Mouse (Mus musculus) stomach, postnatal 0 days (tissue): ENCODE results near the gene Aqp1. TPM values are rescaled to one million over a fixed set of nuclear protein-coding genes. Genes with fewer than 3 reads are reported as not detected.

Source experiments
- ATAC-seq: fragments of 200-750 bp; cut with Nextera tagmentation; 2 replicates; pipeline ENCODE4 v1.8.0; 2017; ENCODE audit not compliant: low FRiP score, low TSS enrichment
- DNase-seq: peaks from one replicate; pipeline ENCODE4 v3.0.0-alpha.2; 2016; ENCODE audit warnings: low spot score
- H3K27ac ChIP-seq: fragments of 300-500 bp; sonication (generic); replicated peaks from 2 replicates; pipeline ENCODE4 v1.5.1; 2014; ENCODE audit warnings: mild to moderate bottlenecking, control low read depth
- H3K27me3 ChIP-seq: fragments of 300-500 bp; sonication (generic); 2 replicates; pipeline ENCODE4 v1.6.1; 2014; ENCODE audit warnings: low read length; ENCODE audit not compliant: control insufficient read depth, insufficient read depth
- H3K36me3 ChIP-seq: fragments of 300-500 bp; sonication (generic); 2 replicates; pipeline ENCODE4 v1.6.1; 2014; ENCODE audit warnings: low read length, mixed read lengths; ENCODE audit not compliant: control insufficient read depth, insufficient read depth
- H3K4me1 ChIP-seq: fragments of 300-500 bp; sonication (generic); replicated peaks from 2 replicates; pipeline ENCODE4 v1.6.1; 2014; ENCODE audit warnings: antibody characterized with exemption; ENCODE audit not compliant: control insufficient read depth, insufficient read depth
- H3K4me2 ChIP-seq: fragments of 300-500 bp; sonication (generic); replicated peaks from 2 replicates; pipeline ENCODE4 v1.6.1; 2014; ENCODE audit warnings: low read depth, mild to moderate bottlenecking, control low read depth, moderate library complexity
- H3K4me3 ChIP-seq: fragments of 300-500 bp; sonication (generic); 2 replicates; pipeline ENCODE4 v1.5.1; 2014; ENCODE audit warnings: low read depth, low read length, control low read depth
- H3K9ac ChIP-seq: fragments of 300-500 bp; sonication (generic); 2 replicates; pipeline ENCODE4 v1.6.1; 2014; ENCODE audit warnings: mild to moderate bottlenecking, low read length, control low read depth, mixed read lengths
- H3K9me3 ChIP-seq: fragments of 300-500 bp; sonication (generic); 2 replicates; pipeline ENCODE4 v1.6.1; 2016; ENCODE audit warnings: low read length; ENCODE audit not compliant: control insufficient read depth
- CTCF ChIP-seq: IDR thresholded peaks from 2 replicates; pipeline ENCODE4 v1.5.1; 2016; ENCODE audit warnings: antibody characterized with exemption, low read depth, mild to moderate bottlenecking, moderate library complexity
- EP300 ChIP-seq: optimal IDR thresholded peaks from 2 replicates; pipeline ENCODE3; 2016; ENCODE audit warnings: antibody characterized with exemption
- WGBS: fragments of 180-500 bp; shearing (Covaris S2); extraction: QIAGEN DNeasy Blood & Tissue Kit; methylation state at CpG from one replicate; pipeline ENCODE4 v1.1.7; 2014; 5-methylcytosine and 5-hydroxymethylcytosine counted together
- polyA plus RNA-seq: library from polyadenylated mRNA; unstranded; fragments of >200 nt; fragmentation: Nextera tagmentation; extraction: Ambion mirVana; gene quantifications from 2 replicates; pipeline ENCODE4 v1.2.1, GENCODE M21; 2015

The Aqp1 gene
- polyA plus RNA-seq, 1 experiment from 2014 or later: 16.2 TPM

DNA sequence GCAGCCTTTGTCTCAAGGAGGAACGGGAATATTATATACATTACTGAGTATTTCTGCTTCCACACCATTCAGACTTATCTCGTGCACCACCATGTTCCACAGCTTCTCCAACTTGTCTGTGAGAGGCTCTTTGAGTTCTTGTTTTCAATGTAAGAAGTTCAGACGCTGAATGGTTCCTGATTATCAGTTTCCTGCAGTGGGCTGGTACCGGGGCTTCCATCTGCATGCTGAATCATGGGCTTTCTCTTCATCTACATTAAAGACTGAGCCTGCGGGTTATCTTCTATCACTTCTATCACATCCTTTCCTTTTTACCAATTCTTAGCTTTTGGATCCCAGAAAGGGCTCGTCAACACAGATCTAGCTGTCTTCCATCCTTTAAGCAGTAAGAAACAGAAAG lies 34.6 kb downstream of the Aqp1 start:
- WGBS: 88% methylated on average over 6 of the region's 6 CpGs
- no peak overlapping the region for H3K4me3 ChIP-seq
- no peak for ATAC-seq

DNA sequence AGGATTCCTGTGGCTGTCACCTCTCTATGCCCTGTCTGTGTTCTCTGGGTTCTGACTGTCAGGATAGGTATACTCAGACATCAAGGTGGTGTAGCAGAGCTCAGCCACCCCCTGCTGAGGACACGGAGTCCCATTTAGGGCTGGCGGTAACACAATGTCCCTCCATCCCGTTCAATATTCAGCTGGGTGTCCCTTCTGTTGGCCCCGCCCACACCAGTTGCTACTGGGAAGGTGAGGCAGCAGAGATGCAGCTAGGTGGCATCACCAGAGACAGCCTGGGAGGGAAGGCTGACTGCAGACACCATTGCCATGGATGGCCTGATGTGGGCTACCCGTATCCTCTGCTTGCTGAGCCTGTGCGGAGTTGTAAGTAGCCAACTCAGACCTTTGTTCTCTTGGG lies 39.8 kb downstream of the Aqp1 start, which contains the start of gene Ghrhr:
Gene Ghrhr (plus strand): TSS at position 220 of the 400 bp plus-strand sequence.
- Histone ChIP-seq H3K4me3 (no peak within 1 kb of the TSS), H3K36me3 (no peaks in the 10 kb centered on the region), H3K9me3 (no peaks in the 10 kb centered on the region), H3K27ac (no peak within 1 kb of the TSS), H3K4me1 (no peaks in the 10 kb centered on the region), H3K4me2 (no peak within 1 kb of the TSS), H3K9ac (no peak within 1 kb of the TSS), H3K27me3 (no peaks in the 10 kb centered on the region)
- TF ChIP-seq EP300 (no peak), CTCF (no peak)
- DNase-seq: no peak
- ATAC-seq: no peak
- WGBS: 82% methylated on average over 6 of the region's 6 CpGs

More for the DNA sequence above, 34.6 kb downstream of the Aqp1 start:
- no peaks in the 10 kb centered on the region for H3K4me1 ChIP-seq
- H3K9me3 ChIP-seq: no peaks in the 10 kb centered on the region; the same call in 1 of the 2 replicates
- no peak overlapping the region for H3K27ac ChIP-seq
- no peaks in the 10 kb centered on the region for H3K27me3 ChIP-seq
- no peaks in the 10 kb centered on the region for H3K36me3 ChIP-seq
- no peak overlapping the region for H3K9ac ChIP-seq
- no peak overlapping the region for H3K4me2 ChIP-seq
- no peak for DNase-seq
- TF ChIP-seq EP300 (no peak), CTCF (no peak)

GRCm38 (mm10) chr6:55376511-55376910 lies 40.3 kb downstream of the Aqp1 start:
- H3K9ac ChIP-seq: no peak overlapping the region
- H3K36me3 ChIP-seq: no peaks in the 10 kb centered on the region
- TF ChIP-seq CTCF (no peak), EP300 (no peak)
- no peak overlapping the region for H3K4me2 ChIP-seq
- H3K4me3 ChIP-seq: no peak overlapping the region
- WGBS: 60% methylated on average over 5 of the region's 5 CpGs
- H3K27me3 ChIP-seq: no peaks in the 10 kb centered on the region
- no peak overlapping the region for H3K27ac ChIP-seq
- DNase-seq: no peak
- no peaks in the 10 kb centered on the region for H3K4me1 ChIP-seq
- no peaks in the 10 kb centered on the region for H3K9me3 ChIP-seq
- ATAC-seq: no peak

DNA sequence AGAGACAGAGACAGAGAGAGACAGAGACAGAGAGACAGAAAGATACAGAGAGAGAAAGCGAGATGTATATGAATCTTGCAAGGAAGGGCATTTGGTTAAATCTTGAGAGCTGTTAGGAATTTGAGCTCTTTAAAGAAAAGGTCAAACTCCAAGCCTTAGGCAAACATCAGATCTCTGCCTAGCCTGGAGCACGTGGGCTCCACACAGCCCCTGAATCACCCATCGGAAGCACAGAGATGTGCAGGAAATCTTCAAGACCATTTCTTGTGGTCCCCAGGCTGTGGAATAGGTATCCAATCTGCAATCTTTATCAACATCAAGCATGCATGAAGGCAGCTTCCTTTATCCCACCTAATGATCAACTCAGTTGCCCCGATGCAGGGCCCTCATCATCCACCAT lies 41.2 kb downstream of the Aqp1 start:
- H3K9ac ChIP-seq: no peak overlapping the region
- DNase-seq (no peak), ATAC-seq (no peak)
- H3K9me3 ChIP-seq: no peaks in the 10 kb centered on the region
- H3K27me3 ChIP-seq: no peaks in the 10 kb centered on the region
- no peaks in the 10 kb centered on the region for H3K4me1 ChIP-seq
- no peak overlapping the region for H3K27ac ChIP-seq
- no peak for TF ChIP-seq EP300
- no peak for TF ChIP-seq CTCF
- H3K36me3 ChIP-seq: no peaks in the 10 kb centered on the region
- H3K4me3 ChIP-seq: no peak overlapping the region
- WGBS: 56% methylated on average over 4 of the region's 4 CpGs
- H3K4me2 ChIP-seq: no peak overlapping the region

- H3K4me2 ChIP-seq: no peak overlapping the region
- no peak overlapping the region for H3K9ac ChIP-seq
- H3K36me3 ChIP-seq: no peaks in the 10 kb centered on the region
- DNase-seq: no peak
- H3K4me1 ChIP-seq: no peaks in the 10 kb centered on the region
- H3K27me3 ChIP-seq: no peaks in the 10 kb centered on the region
- H3K27ac ChIP-seq: no peak overlapping the region
- TF ChIP-seq EP300 (no peak), CTCF (peak; percentile 81)
- 48% methylated on average over 3 of the region's 3 CpGs for WGBS
- ATAC-seq: no peak
- H3K9me3 ChIP-seq: no peaks in the 10 kb centered on the region
- H3K4me3 ChIP-seq: no peak overlapping the region
These were observed 43.6 kb downstream of the Aqp1 start for GRCm38 (mm10) chr6:55379641-55380335.

DNA sequence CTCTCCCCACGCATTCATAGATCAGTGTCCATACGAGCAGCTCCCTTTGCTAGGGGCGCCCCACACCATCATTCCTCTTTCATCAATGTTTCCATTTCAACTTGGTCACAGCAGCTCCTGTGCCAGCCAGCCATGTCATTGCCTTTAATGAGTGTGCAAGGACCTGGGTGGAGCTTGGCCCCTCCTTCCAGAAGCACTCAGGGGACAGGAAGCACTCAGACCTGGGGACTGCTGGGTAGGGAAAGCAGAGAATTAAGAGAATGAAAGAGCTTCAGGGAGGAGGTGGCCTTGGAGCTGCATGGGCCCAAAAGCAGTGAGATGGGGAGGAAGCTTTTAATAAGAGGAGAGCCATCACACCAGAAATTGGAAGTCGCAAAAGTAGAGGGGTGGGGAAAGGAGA lies 45.7 kb downstream of the Aqp1 start:
- Histone ChIP-seq H3K27ac (no peak overlapping the region), H3K36me3 (no peaks in the 10 kb centered on the region), H3K4me1 (no peaks in the 10 kb centered on the region), H3K27me3 (no peaks in the 10 kb centered on the region), H3K9ac (no peak overlapping the region), H3K4me2 (no peak overlapping the region), H3K4me3 (no peak overlapping the region), H3K9me3 (no peaks in the 10 kb centered on the region)
- TF ChIP-seq EP300 (no peak), CTCF (no peak)
- no peak for ATAC-seq
- WGBS: 86% methylated on average over 4 of the region's 4 CpGs
- DNase-seq: no peak
